Mouse (Mus musculus) heart, adult 2 months (tissue): Measurements from ENCODE around the gene Ccr1.

Source experiments
- CTCF ChIP-seq: fragments of 200-600 bp; IDR thresholded peaks from 2 replicates; pipeline ENCODE4 v1.8.1; 2022; ENCODE audit warnings: antibody characterized with exemption, mild to moderate bottlenecking, moderate library complexity
- POLR2A ChIP-seq: fragments of 200-500 bp; IDR thresholded peaks from 2 replicates; pipeline ENCODE4 v1.6.1; 2011; ENCODE audit warnings: mild to moderate bottlenecking, low read depth, low read length, control low read depth; ENCODE audit not compliant: insufficient read depth

GRCm38 (mm10) chr9:123968290-123968912 lies at the start of gene Ccr1:
- TF ChIP-seq CTCF (no peak), POLR2A (no peak)
